Mouse (Mus musculus) heart, postnatal 0 days (tissue): ENCODE results near the gene Wasf3.

Source experiments
- CTCF ChIP-seq: IDR thresholded peaks from 2 replicates; pipeline ENCODE4 v1.5.1; 2016; ENCODE audit warnings: antibody characterized with exemption, control low read depth, low read depth
- EP300 ChIP-seq: IDR thresholded peaks from 2 replicates; pipeline ENCODE4 v1.6.1; 2016; ENCODE audit warnings: antibody characterized with exemption, low read depth

DNA sequence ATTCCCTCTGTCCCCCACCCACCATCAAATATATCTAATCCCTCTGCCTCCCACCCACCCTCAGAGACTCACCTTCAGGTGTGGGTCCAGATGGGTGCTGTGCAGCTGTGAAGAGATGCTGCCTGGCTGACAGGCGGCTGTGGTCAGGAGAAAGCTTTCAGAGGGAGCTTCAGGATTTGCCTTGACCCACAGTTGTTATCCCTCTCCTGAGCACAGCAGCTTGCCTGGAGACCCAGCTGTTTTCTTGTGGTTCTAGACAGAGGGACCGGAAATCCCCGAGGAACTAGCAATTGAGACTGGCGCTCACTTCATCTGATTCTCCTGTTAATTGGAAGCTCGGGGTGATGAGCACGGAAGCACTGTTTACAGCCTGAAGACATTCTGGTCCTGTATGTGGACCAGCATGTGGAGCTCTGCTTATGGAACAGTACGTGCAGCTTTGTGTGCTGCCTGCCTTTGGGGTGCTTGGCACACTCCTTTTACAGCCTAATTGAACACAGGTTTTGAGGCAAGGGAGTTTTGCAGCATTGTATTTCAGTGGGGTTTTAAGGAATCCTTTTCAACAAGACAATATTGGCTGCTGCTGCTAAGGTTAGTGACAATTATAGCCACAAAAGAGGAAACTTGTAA lies 54.5 kb downstream of the Wasf3 start:
- no peak for TF ChIP-seq EP300
- no peak for TF ChIP-seq CTCF
